Mouse (Mus musculus): ENCODE data around the gene Slc19a3.

DNA sequence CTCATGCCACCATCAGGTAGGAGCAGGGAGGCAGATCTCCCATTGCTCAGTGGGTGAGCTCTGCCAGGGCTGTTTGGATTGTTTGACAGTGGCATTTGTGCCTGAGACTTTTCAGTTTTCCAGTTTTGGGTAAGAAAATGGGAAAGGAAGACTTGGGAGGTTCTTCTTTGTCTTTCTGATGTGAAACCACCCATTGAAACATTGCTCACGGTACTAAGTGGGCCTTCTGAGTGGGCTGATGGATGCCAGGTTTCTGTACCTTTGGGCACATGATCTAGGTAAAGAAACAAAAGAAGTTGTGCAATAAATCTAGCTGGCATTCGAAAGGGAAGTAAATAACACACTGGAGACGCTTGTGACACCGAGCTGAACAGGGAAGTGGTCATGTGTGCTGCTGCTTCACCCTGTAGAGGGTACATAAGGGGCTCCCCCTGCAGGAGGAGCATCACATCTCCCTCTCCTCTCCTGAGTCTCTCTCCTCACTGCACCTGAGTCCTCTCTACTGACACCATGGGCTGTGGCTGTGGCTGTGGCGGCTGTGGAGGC is 6.7 kb upstream of the Slc19a3 start, which contains the start of gene Gm47969:
- no peak for TF ChIP-seq CTCF (IDR thresholded peaks at IDR 0.05; ENCODE audit: control insufficient read depth, insufficient read depth, low read length)
- TF ChIP-seq POLR2A (IDR thresholded peaks at IDR 0.05; ENCODE audit: borderline replicate concordance, control insufficient read depth, low read depth, low read length): no peak
